Mouse (Mus musculus): ENCODE measurements around the gene Prps2.
"Not testable (repeated sequence)": the region's sequence is repeated elsewhere in the genome, so short reads cannot be mapped to it uniquely, and the experiment has no call there.

Gene Prps2

GRCm38 (mm10) chrX:167382047-167382853, at the start of gene Prps2:
Prps2 (minus strand) TSS chrX:167382749.
- peak; percentile 62 for DNase-seq (ENCODE audit: low spot score)

- no peak for DNase-seq (ENCODE audit: low spot score)
Measured at GRCm38 (mm10) chrX:167417654-167418053, 35.1 kb upstream of the Prps2 start.

- no peak for DNase-seq (ENCODE audit: low spot score)
Measured at GRCm38 (mm10) chrX:167394940-167395339, 12.4 kb upstream of the Prps2 start.

- no peak for DNase-seq (ENCODE audit: low spot score)
Measured at GRCm38 (mm10) chrX:167386647-167387046, 4.1 kb upstream of the Prps2 start.

GRCm38 (mm10) chrX:167382854-167383186, 271 bp upstream of the Prps2 start:
- DNase-seq (ENCODE audit: low spot score), result no peak

- DNase-seq (ENCODE audit: low spot score), result peak; percentile 35
Measured at GRCm38 (mm10) chrX:167381583-167382046, 934 bp downstream of the Prps2 start.

- no peak for DNase-seq (ENCODE audit: low spot score)
Measured at GRCm38 (mm10) chrX:167380073-167380472, 2.5 kb downstream of the Prps2 start.

- DNase-seq (ENCODE audit: low spot score), result not testable (repeated sequence)
Measured at GRCm38 (mm10) chrX:167361231-167361630, 21.3 kb downstream of the Prps2 start.

GRCm38 (mm10) chrX:167359704-167360103, 22.8 kb downstream of the Prps2 start:
- no peak for DNase-seq (ENCODE audit: low spot score)

- DNase-seq (ENCODE audit: low spot score), result no peak
Measured at GRCm38 (mm10) chrX:167357415-167357814, 25.1 kb downstream of the Prps2 start.

- DNase-seq (ENCODE audit: low spot score), result no peak
Measured at GRCm38 (mm10) chrX:167355965-167356364, 26.6 kb downstream of the Prps2 start.

GRCm38 (mm10) chrX:167353617-167354016, 28.9 kb downstream of the Prps2 start:
- DNase-seq (ENCODE audit: low spot score), result no peak

GRCm38 (mm10) chrX:167346440-167346839, 36.1 kb downstream of the Prps2 start:
- no peak for DNase-seq (ENCODE audit: low spot score)

- DNase-seq (ENCODE audit: low spot score), result no peak
Measured at GRCm38 (mm10) chrX:167344356-167344755, 38.2 kb downstream of the Prps2 start.

GRCm38 (mm10) chrX:167341811-167342210, 40.7 kb downstream of the Prps2 start:
- no peak for DNase-seq (ENCODE audit: low spot score)

- no peak for DNase-seq (ENCODE audit: low spot score)
Measured at GRCm38 (mm10) chrX:167340190-167340589, 42.4 kb downstream of the Prps2 start.

GRCm38 (mm10) chrX:167337990-167338389, 44.6 kb downstream of the Prps2 start:
- DNase-seq (ENCODE audit: low spot score), result no peak

GRCm38 (mm10) chrX:167334571-167334970, 48.0 kb downstream of the Prps2 start:
- no peak for DNase-seq (ENCODE audit: low spot score)

- DNase-seq (ENCODE audit: low spot score), result no peak
Measured at GRCm38 (mm10) chrX:167332607-167333006, 49.9 kb downstream of the Prps2 start.

GRCm38 (mm10) chrX:167330993-167331392, 51.6 kb downstream of the Prps2 start:
- DNase-seq (ENCODE audit: low spot score), result no peak

- no peak for DNase-seq (ENCODE audit: low spot score)
Measured at GRCm38 (mm10) chrX:167330399-167330798, 52.1 kb downstream of the Prps2 start, which contains the start of gene Tlr7. Tlr7 (minus strand) TSS chrX:167330558.

GRCm38 (mm10) chrX:167329620-167330019, 52.9 kb downstream of the Prps2 start:
- no peak for DNase-seq (ENCODE audit: low spot score)

- no peak for DNase-seq (ENCODE audit: low spot score)
Measured at GRCm38 (mm10) chrX:167329098-167329497, 53.5 kb downstream of the Prps2 start.

- no peak for DNase-seq (ENCODE audit: low spot score)
Measured at GRCm38 (mm10) chrX:167328519-167328918, 54.0 kb downstream of the Prps2 start.
